16 mouse cellular contexts compared by ENCODE assay signal in the genomic region with DNA sequence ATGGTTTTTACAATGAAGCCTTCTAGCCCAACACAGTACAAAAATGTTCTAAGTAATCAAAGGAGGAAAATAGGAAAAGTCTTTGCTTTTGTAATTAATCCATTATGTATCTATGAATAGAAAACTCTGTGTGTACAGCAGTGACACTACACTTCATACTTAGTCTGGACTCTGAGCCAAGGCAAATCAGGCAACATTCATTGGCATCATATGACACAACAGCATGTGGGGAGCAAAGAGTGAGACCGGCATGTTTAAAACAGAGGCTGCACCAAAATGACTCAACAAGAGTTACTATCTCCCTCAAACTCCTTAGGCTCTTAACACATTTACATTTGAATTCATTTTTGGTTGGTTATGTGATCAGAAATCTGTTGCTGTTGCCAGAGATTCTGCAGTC.
"Had no signal": no experiment of that assay in that cellular context is flagged by ENCODE, and none has a peak within 500 bp of the region (broad histone marks: within the 10 kb centered on the region; RNA-seq: fewer than 3 reads in every experiment).

No protein-coding gene starts in this region.

- H3K9me3 ChIP-seq: megakaryocyte, embryonic 14.5 days; midbrain, embryonic 13.5 days; midbrain, embryonic 15.5 days; neural tube, embryonic 12.5 days had no signal

- H3K27me3 ChIP-seq: megakaryocyte, embryonic 14.5 days; midbrain, embryonic 13.5 days; midbrain, embryonic 15.5 days; neural tube, embryonic 12.5 days had no signal

- H3K36me3 ChIP-seq: midbrain, embryonic 13.5 days; midbrain, embryonic 15.5 days; neural tube, embryonic 12.5 days had no signal

- H3K4me2 ChIP-seq: lung, embryonic 14.5 days; midbrain, embryonic 11.5 days; midbrain, embryonic 13.5 days; midbrain, embryonic 15.5 days; neural tube, embryonic 12.5 days had no signal

- ATAC-seq: midbrain, embryonic 13.5 days; midbrain, embryonic 15.5 days had no signal

- H3K27ac ChIP-seq: macrophage; midbrain, embryonic 13.5 days; midbrain, embryonic 15.5 days; neural tube, embryonic 12.5 days had no signal

- H3K4me1 ChIP-seq: megakaryocyte, embryonic 14.5 days; midbrain, embryonic 13.5 days; midbrain, embryonic 15.5 days; neural tube, embryonic 12.5 days had no signal

- H3K4me3 ChIP-seq: megakaryocyte, embryonic 14.5 days; midbrain, embryonic 13.5 days; midbrain, embryonic 15.5 days; neural tube, embryonic 12.5 days had no signal

- H3K9ac ChIP-seq: lung, embryonic 14.5 days; midbrain, embryonic 13.5 days; midbrain, embryonic 15.5 days; neural tube, embryonic 12.5 days had no signal

- DNase-seq: lung, adult 18-20 months; lung, embryonic 14.5 days; lung, postnatal 14 days; lung, postnatal 36 days; right cerebral cortex, postnatal 25 days; right cerebral cortex, postnatal 4 days; spleen, adult 18-20 months; thymus, adult 18-20 months; thymus, postnatal 14 days; thymus, postnatal 36 days had no signal
